Mouse (Mus musculus) ES-Bruce4 (cell line): ENCODE measurements at regions not wholly inside any gene's neighbourhood (a gene's known extent, or its start where the extent isn't known, plus 50 kb on each side); places are given as distances from the start of the nearest gene placed in this dataset.
"Not testable (repeated sequence)": the region's sequence is repeated elsewhere in the genome, so short reads cannot be mapped to it uniquely, and the experiment has no call there.

Source experiments
- CTCF ChIP-seq: IDR thresholded peaks from one replicate; pipeline ENCODE4 v1.8.1; 2011; ENCODE audit warnings: low read depth, low read length
- POLR2A ChIP-seq: IDR thresholded peaks from one replicate; pipeline ENCODE4 v1.8.1; 2011; ENCODE audit warnings: low read length; ENCODE audit not compliant: insufficient read depth

GRCm38 (mm10) chr13:28837196-28837595, 116.3 kb downstream of the Sox4 start:
- TF ChIP-seq POLR2A, CTCF: not testable (repeated sequence)
